Mouse (Mus musculus): Measurements from ENCODE around the gene Tmem179b.

The Tmem179b gene

GRCm38 (mm10) chr19:8786008-8786781 is 11.9 kb upstream of the Tmem179b start, which contains the start of gene Taf6l:
Gene Taf6l, minus strand, starts transcription at chr19:8786417.
- DNase-seq (ENCODE audit: low read depth in 2 of 2, low spot score in 2 of 2) = peak; percentile 83 to 90

GRCm38 (mm10) chr19:8774951-8775421 is 719 bp upstream of the Tmem179b start:
- DNase-seq (ENCODE audit: low read depth in 2 of 2, low spot score in 2 of 2) = no peak

- DNase-seq (ENCODE audit: low read depth in 2 of 2, low spot score in 2 of 2) = no peak
Measured at GRCm38 (mm10) chr19:8773409-8773808, 858 bp downstream of the Tmem179b start.

- no peak for DNase-seq (ENCODE audit: low read depth in 2 of 2, low spot score in 2 of 2)
Measured at GRCm38 (mm10) chr19:8772996-8773395, 1.3 kb downstream of the Tmem179b start.

GRCm38 (mm10) chr19:8770567-8771270 is 3.5 kb downstream of the Tmem179b start, which contains the start of gene Tmem223:
Gene Tmem223, plus strand, starts transcription at chr19:8770996.
- peak; percentile 72 to 75 for DNase-seq (ENCODE audit: low read depth in 2 of 2, low spot score in 2 of 2)

- DNase-seq (ENCODE audit: low read depth in 2 of 2, low spot score in 2 of 2) = no peak
Measured at GRCm38 (mm10) chr19:8765562-8765961, 8.7 kb downstream of the Tmem179b start.

GRCm38 (mm10) chr19:8763276-8763675 is 11.0 kb downstream of the Tmem179b start:
- no peak for DNase-seq (ENCODE audit: low read depth in 2 of 2, low spot score in 2 of 2)

- DNase-seq (ENCODE audit: low read depth in 2 of 2, low spot score in 2 of 2) = no peak
Measured at GRCm38 (mm10) chr19:8760757-8761156, 13.5 kb downstream of the Tmem179b start.

GRCm38 (mm10) chr19:8758899-8759298 is 15.4 kb downstream of the Tmem179b start:
- DNase-seq (ENCODE audit: low read depth in 2 of 2, low spot score in 2 of 2) = no peak

GRCm38 (mm10) chr19:8757471-8757998 is 16.7 kb downstream of the Tmem179b start:
- DNase-seq (ENCODE audit: low read depth in 2 of 2, low spot score in 2 of 2) = no peak

GRCm38 (mm10) chr19:8756635-8757387 is 17.5 kb downstream of the Tmem179b start, which contains the start of gene Nxf1:
Gene Nxf1, plus strand, starts transcription at chr19:8757073.
- peak; percentile 83 to 84 for DNase-seq (ENCODE audit: low read depth in 2 of 2, low spot score in 2 of 2)

- no peak for DNase-seq (ENCODE audit: low read depth in 2 of 2, low spot score in 2 of 2)
Measured at GRCm38 (mm10) chr19:8755652-8756051, 18.6 kb downstream of the Tmem179b start.

GRCm38 (mm10) chr19:8747368-8747767 is 26.9 kb downstream of the Tmem179b start:
- no peak for DNase-seq (ENCODE audit: low read depth in 2 of 2, low spot score in 2 of 2)

GRCm38 (mm10) chr19:8745382-8745781 is 28.9 kb downstream of the Tmem179b start:
- no peak for DNase-seq (ENCODE audit: low read depth in 2 of 2, low spot score in 2 of 2)

- DNase-seq (ENCODE audit: low read depth in 2 of 2, low spot score in 2 of 2) = no peak
Measured at GRCm38 (mm10) chr19:8742176-8742575, 32.1 kb downstream of the Tmem179b start.

- peak; percentile 91 to 96 for DNase-seq (ENCODE audit: low read depth in 2 of 2, low spot score in 2 of 2)
Measured at GRCm38 (mm10) chr19:8741243-8741869, 32.9 kb downstream of the Tmem179b start, which contains the start of gene Stx5a. Gene Stx5a, plus strand, starts transcription at chr19:8741413.

GRCm38 (mm10) chr19:8740603-8741002 is 33.7 kb downstream of the Tmem179b start, which contains the start of gene 1700092M07Rik:
Gene 1700092M07Rik, plus strand, starts transcription at chr19:8740718.
- DNase-seq (ENCODE audit: low read depth in 2 of 2, low spot score in 2 of 2) = no peak

GRCm38 (mm10) chr19:8739646-8740045 is 34.6 kb downstream of the Tmem179b start:
- DNase-seq (ENCODE audit: low read depth in 2 of 2, low spot score in 2 of 2) = no peak

- DNase-seq (ENCODE audit: low read depth in 2 of 2, low spot score in 2 of 2) = no peak
Measured at GRCm38 (mm10) chr19:8738911-8739310, 35.4 kb downstream of the Tmem179b start.

- DNase-seq (ENCODE audit: low read depth in 2 of 2, low spot score in 2 of 2) = no peak
Measured at GRCm38 (mm10) chr19:8736160-8736467, 38.2 kb downstream of the Tmem179b start.

All from CD8-positive naive resting alpha-beta T cell, adult 2 months (primary cell).